Mouse (Mus musculus): ENCODE measurements around the gene Rpl36-ps4. TPM values are rescaled to one million over a fixed set of nuclear protein-coding genes. Genes with fewer than 3 reads are reported as not detected.
A peak's percentile ranks its signal among the peaks of the same experiment; 100 is the strongest.

The Rpl36-ps4 gene
- total RNA-seq (2014; fragmentation: Nextera tagmentation) (not detected in 2 replicates), total RNA-seq (2017) (not detected in 2 replicates)

DNA sequence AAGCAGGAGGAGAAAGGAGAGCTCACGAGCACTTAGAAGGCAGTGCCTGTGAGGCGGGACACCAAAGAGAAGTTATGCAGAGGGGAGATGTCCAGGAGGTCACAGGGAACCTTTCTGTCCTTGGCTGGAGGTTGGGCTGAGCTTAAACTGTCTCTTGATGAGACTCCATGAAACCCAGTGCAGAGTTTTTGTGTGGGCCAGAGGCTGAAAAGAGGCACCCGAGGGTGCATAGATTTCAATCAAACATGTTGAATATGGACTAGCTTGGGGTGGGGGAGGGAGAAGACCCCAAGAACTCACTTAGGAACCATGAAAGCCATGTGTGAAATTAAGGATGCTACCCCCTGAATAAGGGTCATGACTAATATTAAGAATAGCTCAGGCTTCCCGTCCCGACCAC, at the start of gene Rpl36-ps4:
Gene Rpl36-ps4 (plus strand): TSS at position 301 of the 400 bp plus-strand sequence.
- no peak for ATAC-seq (replicated peaks; ENCODE audit: low FRiP score, low TSS enrichment, poor library complexity, severe bottlenecking)

DNA sequence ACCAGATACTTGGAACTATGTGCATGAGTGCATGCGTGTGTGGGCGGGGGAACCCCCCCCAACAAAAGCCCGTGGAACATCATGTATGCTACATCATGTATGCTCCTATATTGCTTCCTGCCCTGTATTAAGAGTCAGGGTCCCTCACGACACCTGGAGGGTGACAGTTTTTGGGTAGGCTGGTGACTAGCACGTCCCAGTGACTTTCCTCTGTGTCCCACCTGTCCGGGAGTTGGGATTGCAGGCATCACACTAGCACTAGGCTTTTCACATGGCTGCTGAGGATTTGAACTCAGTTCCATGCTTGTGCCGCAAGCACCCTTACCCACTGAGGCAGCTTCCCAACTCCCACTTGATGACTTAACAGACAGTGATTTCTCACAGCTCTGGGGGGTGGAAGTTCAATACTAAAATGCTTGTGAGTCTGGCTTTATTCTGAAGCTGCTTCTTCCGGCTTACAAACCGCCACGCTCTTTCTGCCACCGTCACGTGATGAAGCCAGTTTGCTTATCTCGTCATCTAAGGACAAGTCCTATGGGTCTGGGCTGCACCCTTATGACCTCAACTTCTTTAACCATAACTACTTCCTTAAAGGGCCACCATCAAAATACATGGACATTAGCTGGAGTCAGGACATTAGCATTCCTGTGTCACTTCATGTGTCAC, 49.2 kb upstream of the Rpl36-ps4 start:
- ATAC-seq (replicated peaks; ENCODE audit: low FRiP score, low TSS enrichment, poor library complexity, severe bottlenecking), result no peak

DNA sequence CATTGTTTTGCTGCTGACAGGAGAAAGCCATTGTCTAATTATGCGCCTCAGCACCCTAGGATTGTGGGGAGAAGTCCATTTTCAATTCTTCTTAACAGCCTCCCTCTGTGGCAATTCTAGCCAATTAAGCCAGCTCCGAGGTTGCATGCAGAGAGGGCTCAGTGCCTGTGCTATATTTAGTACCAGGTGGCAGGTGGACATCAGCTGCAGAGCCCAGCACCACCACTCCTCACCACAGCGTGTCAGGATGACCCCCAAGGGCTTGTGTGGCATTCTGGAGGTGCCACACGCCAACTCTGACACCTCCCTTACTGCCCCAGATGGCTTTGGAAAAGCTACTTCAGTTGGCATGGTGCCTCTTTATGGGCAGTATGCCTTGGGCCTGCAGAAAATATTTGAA, 48.5 kb upstream of the Rpl36-ps4 start:
- ATAC-seq (replicated peaks; ENCODE audit: low FRiP score, low TSS enrichment, poor library complexity, severe bottlenecking), result no peak

DNA sequence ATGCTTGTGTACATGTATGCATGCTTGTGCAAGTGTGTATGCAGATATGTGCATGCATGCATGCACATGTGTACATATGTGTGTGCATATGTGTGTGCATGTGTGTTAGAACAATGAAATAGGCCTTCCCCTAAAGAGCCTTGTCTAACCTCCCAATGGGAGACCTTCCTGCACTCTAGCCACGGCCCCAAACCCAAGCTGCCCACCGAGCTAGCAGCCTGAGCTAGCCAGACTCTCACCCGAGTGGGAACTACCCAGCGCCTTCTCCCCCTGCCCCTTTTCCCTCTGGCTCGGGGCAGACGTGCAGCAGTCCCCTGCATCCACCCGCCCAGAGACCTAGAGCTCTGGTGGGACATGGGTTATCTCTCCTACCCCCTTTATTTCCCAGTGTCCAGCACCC, 47.3 kb upstream of the Rpl36-ps4 start:
- ATAC-seq (replicated peaks; ENCODE audit: low FRiP score, low TSS enrichment, poor library complexity, severe bottlenecking), result no peak

DNA sequence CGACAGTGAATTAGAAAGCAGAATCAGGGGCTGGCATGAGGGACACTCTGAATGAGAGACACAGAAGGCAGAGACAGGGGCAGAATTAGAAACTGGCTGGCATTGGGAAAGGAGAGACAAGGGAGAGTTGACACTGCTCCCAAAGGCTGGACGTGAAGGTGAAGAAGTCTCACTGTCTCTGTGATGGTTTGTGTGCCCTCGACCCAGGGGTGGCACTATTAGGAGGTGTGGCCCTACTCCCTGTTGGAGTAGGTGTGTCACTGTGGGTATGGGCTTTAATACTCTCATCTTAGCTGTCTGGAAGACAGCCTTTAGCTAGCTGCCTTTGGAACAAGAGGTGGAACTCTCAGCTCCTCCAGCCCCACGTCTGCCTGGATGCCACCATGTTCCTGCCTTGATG, 46.8 kb upstream of the Rpl36-ps4 start:
- ATAC-seq (replicated peaks; ENCODE audit: low FRiP score, low TSS enrichment, poor library complexity, severe bottlenecking), result no peak

DNA sequence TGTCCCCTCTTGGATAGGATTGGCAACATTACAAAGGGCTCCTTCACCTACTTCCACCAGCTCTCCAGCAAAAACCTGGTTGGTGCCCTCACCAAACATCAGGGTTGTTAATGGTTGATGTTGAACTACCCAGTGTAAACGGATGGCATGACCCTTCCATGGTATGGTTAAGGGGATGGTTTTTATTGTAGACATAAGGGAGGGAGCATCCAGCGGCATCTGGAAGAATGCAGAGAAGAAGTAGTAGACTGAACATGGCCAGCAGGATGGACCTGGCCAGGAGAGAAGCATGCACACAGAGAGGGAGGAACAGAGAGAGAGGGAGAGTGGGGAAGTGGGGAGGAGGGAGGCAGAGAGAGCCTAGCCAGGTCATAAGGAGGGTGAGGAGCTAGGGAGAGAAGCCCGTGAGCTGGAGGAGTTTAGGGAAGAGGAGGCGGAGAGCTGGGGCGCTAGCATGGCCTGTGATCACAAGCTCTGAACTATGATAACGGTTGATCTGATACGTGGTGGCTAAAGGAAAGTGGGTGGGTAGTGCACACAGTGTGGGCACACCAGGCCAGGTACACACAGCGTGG, 45.3 kb upstream of the Rpl36-ps4 start:
- no peak for ATAC-seq (replicated peaks; ENCODE audit: low FRiP score, low TSS enrichment, poor library complexity, severe bottlenecking)

DNA sequence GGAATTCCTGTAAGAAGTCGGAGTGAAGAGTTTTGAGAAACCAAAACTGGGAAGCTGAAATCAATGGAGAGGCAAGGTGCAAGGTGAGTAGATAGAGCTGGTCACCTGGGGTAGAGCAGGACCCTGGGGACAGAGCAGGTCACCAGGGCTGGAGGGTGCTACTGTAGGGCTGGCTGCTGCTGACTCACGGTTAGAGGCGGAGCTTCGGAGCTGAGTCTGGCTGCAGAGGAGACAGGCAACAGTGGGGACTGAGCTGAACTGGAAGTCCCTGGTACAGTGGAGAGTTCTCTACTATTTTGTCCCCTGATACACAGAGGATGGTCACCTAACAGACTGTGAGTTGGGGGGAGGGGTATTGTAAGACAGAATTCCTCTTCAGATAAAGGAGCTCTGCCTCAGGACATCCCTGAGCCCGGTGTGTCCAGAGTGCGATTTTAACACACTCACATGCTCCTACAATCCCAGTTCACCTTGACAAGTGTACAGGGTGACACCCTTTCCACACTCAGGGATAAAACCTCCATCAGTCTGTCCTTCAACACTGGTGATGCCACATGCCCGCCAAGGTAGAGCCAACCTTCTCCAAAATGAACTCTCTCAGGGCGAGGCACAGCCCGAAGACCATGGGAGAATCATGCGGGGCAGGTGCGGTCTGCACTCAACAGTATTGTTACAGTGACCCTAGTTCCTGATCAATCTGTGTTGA, 44.3 kb upstream of the Rpl36-ps4 start:
- peak; percentile 77 for ATAC-seq (replicated peaks; ENCODE audit: low FRiP score, low TSS enrichment, poor library complexity, severe bottlenecking)

DNA sequence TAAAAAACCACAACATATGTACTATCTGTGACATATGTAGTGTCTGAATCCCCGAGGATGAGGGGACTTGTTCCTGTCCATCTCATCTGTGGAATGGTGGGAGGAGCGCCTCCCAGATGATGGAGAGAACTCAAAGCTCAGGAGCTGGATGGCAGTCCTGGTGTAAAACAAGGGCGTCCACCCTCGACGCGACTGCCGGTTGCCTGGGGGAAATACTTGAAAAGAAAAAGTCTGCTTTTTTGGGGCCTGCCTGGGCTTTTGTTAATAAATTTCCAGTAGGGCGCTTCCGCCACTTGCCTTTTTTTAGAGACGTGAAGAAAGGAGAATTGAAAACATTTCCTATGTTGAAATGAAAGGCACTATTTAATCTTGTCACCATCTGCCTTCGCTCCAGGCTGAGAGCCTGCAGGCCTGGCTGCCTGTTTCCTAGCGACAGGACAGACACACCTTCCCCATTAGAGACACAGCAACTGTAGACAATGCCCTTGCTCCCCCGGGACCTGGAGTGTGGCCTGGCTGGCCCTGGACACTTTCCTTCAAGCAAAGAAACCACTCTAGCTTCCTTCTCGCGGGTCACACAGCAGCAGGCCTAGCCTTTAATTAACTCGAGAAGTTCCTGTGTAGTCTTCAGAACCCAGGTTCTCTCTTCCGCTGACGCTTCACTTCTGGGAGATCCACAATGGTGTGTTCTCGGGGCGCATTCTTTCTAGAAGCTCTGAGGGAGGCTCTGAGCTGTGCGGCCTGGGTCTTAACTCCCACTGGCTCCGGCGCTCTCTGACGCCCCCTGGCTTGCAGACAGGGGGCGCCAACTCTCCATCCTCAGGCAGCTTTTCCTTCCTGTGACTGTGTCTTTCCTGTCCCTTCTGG, 43.3 kb upstream of the Rpl36-ps4 start:
- 0 out of 2 replicates have a peak, but pooled peaks have one; percentile 45 for ATAC-seq (replicated peaks; ENCODE audit: low FRiP score, low TSS enrichment, poor library complexity, severe bottlenecking)

DNA sequence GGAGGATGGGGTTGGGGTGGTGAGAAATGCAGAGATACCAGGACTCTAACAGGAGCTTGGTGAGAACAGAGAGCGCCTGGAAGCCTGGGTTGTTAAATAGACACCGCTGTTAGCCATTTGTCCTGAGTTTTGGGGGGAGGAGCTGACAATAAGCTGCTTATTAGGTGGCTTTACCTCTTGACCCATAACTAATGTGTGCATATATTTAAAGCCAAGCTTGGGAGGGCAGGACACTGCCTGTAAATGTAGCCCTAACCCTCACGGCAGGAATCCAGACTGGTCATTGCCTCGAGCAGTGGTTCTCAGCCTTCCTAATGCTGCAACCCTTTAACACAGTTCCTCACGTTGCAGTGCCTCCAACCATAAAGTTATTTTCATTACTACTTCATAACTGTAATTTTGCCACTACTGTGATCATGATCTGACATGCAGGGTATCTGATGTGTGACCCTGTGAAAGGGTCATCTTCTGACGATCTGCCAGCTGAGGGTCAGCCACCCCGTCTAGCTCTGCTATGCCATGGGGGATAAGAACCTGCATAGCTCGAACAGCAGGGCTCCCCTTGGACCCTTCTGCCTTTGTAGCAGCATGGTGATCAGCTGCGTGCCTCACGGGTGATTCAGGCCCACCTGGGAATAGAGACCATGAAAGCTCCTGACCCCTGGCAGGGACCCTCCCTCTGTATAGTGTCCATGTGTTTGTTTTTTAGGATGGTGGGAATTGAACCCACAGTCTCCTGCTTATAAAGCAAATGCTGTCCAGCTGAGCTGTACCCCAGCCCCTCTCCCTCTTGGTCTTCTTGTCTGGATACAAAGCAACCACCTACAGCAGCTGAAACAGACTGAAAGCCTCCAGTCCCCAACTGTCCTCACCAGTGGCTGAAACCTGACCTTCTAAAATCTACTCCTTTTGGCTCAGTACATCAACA, 42.0 kb upstream of the Rpl36-ps4 start:
- ATAC-seq (replicated peaks; ENCODE audit: low FRiP score, low TSS enrichment, poor library complexity, severe bottlenecking), result no peak

DNA sequence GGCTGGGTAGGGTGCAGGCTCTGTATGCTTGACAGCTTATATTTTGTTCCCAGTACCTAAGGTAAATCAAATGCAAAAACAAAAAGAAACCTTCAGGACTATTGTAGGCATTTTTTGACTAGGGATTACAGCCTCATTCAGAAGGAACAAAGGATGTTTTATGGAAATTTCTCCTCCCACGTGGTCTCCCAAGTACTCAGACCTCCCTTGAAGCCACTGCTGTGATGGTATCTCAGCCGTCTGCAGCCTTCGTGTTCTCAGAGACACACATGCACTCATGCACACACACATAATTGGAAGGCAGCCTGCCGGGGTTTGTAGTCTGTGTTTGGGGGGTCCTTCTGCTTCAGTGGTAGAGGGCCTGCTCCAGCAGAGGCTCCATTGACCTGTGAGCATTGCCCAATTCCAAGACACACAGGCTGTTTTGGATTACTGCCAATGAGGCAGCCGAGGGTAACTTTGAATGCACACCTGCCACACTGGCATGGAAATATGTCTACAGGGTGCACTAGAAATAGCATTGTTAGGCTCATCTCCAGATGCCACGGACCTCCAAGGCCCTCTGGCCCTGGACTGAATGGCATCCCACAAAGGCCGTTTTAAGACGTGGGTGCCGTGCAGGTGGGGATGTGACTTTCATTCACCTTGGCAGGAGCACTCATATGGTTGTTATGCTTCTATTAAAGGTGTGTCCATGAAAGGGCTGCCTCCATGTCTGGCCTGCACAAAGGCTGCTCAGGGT, 41.1 kb upstream of the Rpl36-ps4 start:
- no peak for ATAC-seq (replicated peaks; ENCODE audit: low FRiP score, low TSS enrichment, poor library complexity, severe bottlenecking)

DNA sequence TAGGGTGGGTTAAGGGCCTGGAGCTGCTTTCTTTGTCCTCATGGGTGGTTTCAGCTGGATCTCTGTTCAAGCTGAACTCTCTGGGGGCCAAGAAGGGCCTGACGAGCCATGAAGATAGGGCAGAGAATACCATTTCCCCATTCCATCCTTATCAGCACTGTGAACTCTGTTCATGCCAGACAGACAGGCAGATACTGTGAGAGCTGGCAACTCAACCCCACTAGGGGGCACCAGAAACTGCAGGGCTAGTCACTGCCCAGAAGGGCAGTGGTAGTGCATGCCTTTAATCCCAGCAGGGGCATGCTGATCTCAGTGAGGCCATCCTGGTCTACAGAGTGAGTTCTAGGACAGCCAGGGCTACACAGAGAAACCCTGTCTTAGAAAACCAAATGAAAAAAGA, 38.2 kb upstream of the Rpl36-ps4 start:
- ATAC-seq (replicated peaks; ENCODE audit: low FRiP score, low TSS enrichment, poor library complexity, severe bottlenecking), result peak; percentile 98

DNA sequence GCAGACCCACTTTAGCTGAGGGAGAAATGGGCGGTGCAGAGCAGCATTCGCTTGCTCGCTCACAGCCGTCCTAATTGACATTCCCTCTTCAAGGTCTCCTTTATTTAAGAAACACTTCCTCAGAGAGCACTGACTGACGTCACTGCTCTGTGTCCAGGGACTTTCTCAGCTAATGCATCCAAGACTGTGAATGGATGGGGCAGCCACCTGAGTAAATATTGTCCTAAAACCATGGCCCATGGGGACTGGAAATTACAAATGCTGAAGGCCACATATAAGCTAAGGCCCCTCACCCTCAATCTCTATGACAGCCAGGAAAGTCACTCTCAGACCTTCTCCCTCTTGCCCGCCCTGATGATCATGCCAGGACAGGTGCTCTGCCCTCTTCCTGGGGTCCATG, 23.6 kb upstream of the Rpl36-ps4 start:
- no peak for ATAC-seq (replicated peaks; ENCODE audit: low FRiP score, low TSS enrichment, poor library complexity, severe bottlenecking)

DNA sequence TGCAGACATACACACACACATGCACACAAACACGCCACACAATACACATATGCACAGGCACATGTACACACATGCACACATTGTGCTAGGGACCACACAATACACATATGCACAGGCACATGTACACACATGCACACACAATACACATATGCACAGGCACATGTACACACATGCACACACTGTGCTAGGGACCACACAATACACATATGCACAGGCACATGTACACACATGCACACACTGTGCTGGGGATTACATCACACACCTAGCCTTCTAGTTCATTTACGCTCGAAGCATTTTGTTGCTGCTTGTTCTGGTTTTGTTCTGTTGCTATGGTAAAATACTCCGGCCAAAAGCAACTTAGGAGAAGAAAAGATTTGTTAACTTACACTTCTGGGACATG, 20.1 kb upstream of the Rpl36-ps4 start:
- no peak for ATAC-seq (replicated peaks; ENCODE audit: low FRiP score, low TSS enrichment, poor library complexity, severe bottlenecking)

DNA sequence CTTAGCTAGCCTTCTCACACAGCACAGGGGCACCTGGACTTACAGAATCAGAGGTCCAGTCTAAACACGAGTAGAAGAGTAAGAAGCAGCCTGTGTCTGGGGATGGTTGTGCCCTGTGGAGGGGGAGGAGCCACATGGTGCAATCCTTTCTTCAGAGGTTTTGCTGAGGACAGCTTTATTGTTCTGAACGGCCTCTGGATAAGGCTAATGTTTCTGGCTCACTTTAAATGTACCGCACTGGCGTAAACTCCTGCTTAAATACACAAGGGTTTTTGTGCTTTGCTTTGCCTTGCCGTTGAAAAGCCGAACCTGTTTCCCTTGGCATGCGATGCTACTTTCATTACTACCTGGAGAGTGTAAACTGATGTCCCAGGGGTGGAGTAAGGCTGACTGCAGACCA, 19.6 kb upstream of the Rpl36-ps4 start:
- ATAC-seq (replicated peaks; ENCODE audit: low FRiP score, low TSS enrichment, poor library complexity, severe bottlenecking), result no peak

DNA sequence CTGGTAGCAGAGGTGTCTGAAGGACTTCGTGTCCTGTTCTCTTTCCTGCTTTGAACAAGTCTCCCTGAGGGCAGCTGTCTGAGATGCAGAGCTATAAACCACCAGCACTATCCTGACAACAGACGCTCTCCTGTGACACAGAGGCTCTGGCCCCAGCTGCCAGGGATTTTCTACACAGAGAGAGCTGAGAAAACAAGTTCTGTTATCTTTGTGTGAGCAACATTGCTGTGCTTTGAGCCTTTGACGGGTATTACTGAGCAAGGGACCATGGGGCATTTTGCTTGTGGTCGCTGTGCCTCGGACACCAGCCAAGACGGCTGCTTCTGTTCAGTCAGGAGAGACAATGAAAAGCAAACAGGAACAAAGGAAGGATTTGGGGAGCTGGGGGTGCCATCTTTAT, 17.6 kb upstream of the Rpl36-ps4 start:
- no peak for ATAC-seq (replicated peaks; ENCODE audit: low FRiP score, low TSS enrichment, poor library complexity, severe bottlenecking)

DNA sequence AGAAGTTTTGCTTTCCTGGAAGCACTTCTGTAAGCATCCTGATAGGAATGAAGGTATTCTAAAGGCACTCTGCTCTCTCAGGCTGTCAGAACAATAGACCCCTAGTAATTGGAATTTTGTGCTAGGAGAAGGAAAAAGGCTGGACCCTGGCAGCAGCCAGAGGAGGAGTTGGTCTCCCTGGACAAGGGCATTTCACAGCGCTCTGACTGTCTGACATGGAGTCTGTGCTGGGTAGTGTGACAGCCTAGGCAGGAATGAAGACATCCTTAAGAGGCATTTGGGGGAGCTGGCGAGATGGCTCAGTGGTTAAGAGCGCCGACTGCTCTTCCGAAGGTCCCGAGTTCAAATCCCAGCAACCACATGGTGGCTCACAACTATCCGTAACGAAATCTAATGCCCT, 17.1 kb upstream of the Rpl36-ps4 start:
- no peak for ATAC-seq (replicated peaks; ENCODE audit: low FRiP score, low TSS enrichment, poor library complexity, severe bottlenecking)

DNA sequence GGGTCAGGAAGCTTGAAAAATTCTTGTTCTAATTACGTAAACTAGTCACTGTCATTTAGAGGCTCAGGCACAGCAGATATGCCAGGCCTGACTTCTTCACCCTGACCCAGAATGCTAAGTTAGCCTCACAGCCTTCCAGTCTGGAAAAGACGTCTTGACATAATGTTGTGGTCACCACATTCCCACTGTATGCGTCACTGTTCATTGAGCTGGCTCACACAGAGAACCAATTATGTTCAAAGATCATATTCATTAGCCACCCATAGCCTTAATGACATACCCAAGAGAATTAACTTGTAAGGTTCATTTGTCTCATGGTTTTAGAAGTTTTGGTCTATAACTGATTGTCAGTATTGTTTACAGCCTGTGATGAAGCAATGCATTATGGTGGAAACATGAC, 5.4 kb upstream of the Rpl36-ps4 start:
- ATAC-seq (replicated peaks; ENCODE audit: low FRiP score, low TSS enrichment, poor library complexity, severe bottlenecking), result no peak

DNA sequence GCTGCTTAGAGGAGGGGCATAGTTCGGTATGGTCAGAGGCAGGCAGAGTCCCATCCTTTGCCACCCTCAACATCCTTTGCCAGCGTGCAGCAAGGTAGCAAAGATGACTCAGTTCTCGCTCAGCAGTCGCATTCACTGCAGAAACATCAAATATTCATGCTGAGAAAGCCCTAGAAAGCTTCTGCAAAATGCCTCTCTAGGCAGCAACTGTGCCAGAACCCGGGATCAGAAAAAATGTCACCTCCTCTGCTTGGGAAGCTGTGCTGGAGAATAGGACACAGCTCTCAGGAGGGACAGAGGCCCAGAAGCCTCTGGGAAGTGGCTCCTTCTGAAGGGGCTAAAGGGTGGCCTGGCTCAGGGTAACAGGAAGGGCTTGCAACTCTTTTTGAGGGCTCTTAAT, 2.7 kb upstream of the Rpl36-ps4 start:
- no peak for ATAC-seq (replicated peaks; ENCODE audit: low FRiP score, low TSS enrichment, poor library complexity, severe bottlenecking)
